Mouse (Mus musculus) embryonic facial prominence, embryonic 11.5 days (tissue): Measurements from ENCODE around the gene Pnliprp1. TPM values are rescaled to one million over a fixed set of nuclear protein-coding genes. Genes with fewer than 3 reads are reported as not detected.

Experiments used
- ATAC-seq: fragments of 200-750 bp; cut with Nextera tagmentation; replicated peaks from 2 replicates; pipeline ENCODE4 v1.8.0; 2017; ENCODE audit warnings: low read depth; ENCODE audit not compliant: insufficient number of reproducible peaks, low FRiP score, low TSS enrichment
- DNase-seq: peaks from one replicate; pipeline ENCODE4 v3.0.0-alpha.2; 2015; ENCODE audit warnings: low spot score
- H3K27ac ChIP-seq: fragments of 300-500 bp; sonication (generic); replicated peaks from 2 replicates; pipeline ENCODE4 v1.5.1; 2014; ENCODE audit warnings: mild to moderate bottlenecking, low read depth, low read length, control low read depth
- H3K27me3 ChIP-seq: fragments of 300-500 bp; sonication (generic); 2 replicates; pipeline ENCODE4 v1.6.1; 2014; ENCODE audit warnings: mild to moderate bottlenecking, low read length, moderate library complexity, mixed read lengths; ENCODE audit not compliant: control insufficient read depth, insufficient read depth
- H3K36me3 ChIP-seq: fragments of 300-500 bp; sonication (generic); replicated peaks from 2 replicates; pipeline ENCODE4 v1.6.1; 2014; ENCODE audit warnings: low read depth, mild to moderate bottlenecking, low read length, moderate library complexity, mixed read lengths; ENCODE audit not compliant: control insufficient read depth, insufficient read depth
- H3K4me1 ChIP-seq: fragments of 300-500 bp; sonication (generic); 2 replicates; pipeline ENCODE4 v1.6.1; 2014; ENCODE audit warnings: low read length, mixed read lengths; ENCODE audit not compliant: control insufficient read depth, insufficient read depth
- H3K4me2 ChIP-seq: fragments of 300-500 bp; sonication (generic); 2 replicates; pipeline ENCODE4 v1.6.1; 2014; ENCODE audit warnings: low read depth, mild to moderate bottlenecking, control low read depth, low read length, moderate library complexity
- H3K4me3 ChIP-seq: fragments of 300-500 bp; sonication (generic); 2 replicates; pipeline ENCODE4 v1.5.1; 2014; ENCODE audit warnings: low read depth, low read length, control low read depth
- H3K9ac ChIP-seq: fragments of 300-500 bp; sonication (generic); replicated peaks from 2 replicates; pipeline ENCODE4 v1.6.1; 2014; ENCODE audit warnings: mild to moderate bottlenecking, control low read depth, low read length
- H3K9me3 ChIP-seq: fragments of 300-500 bp; sonication (generic); replicated peaks from 2 replicates; pipeline ENCODE4 v1.6.1; 2016; ENCODE audit warnings: mild to moderate bottlenecking, low read length, inconsistent platforms, mixed read lengths; ENCODE audit not compliant: control insufficient read depth
- WGBS: fragments of 180-500 bp; shearing (Covaris S2); extraction: QIAGEN DNeasy Blood & Tissue Kit; methylation state at CpG from one replicate; pipeline ENCODE4 v1.1.7; 2014; 5-methylcytosine and 5-hydroxymethylcytosine counted together
- polyA plus RNA-seq: library from polyadenylated mRNA; unstranded; fragments of >200 nt; fragmentation: Nextera tagmentation; extraction: Ambion mirVana; gene quantifications from 2 replicates; pipeline ENCODE4 v1.2.1, GENCODE M21; 2014

Gene Pnliprp1
- polyA plus RNA-seq, 1 experiment from 2014 or later = not detected

- Histone ChIP-seq H3K4me3 (no peak overlapping the region), H3K27me3 (no peaks in the 10 kb centered on the region), H3K4me1 (no peaks in the 10 kb centered on the region), H3K36me3 (no peaks in the 10 kb centered on the region), H3K9me3 (no peaks in the 10 kb centered on the region), H3K4me2 (no peak overlapping the region), H3K9ac (no peak overlapping the region), H3K27ac (no peak overlapping the region)
- ATAC-seq (no peak), DNase-seq (no peak)
- WGBS = 56% methylated on average over 4 of the region's 4 CpGs
These were observed 52.9 kb downstream of the Pnliprp1 start for GRCm38 (mm10) chr19:58781566-58781965.

- DNase-seq (no peak), ATAC-seq (no peak)
- H3K4me3 ChIP-seq = no peak overlapping the region
- no peaks in the 10 kb centered on the region for H3K9me3 ChIP-seq
- no peak overlapping the region for H3K4me2 ChIP-seq
- H3K27ac ChIP-seq = no peak overlapping the region
- H3K4me1 ChIP-seq = no peaks in the 10 kb centered on the region
- no peak overlapping the region for H3K9ac ChIP-seq
- 45% methylated on average over 7 of the region's 7 CpGs for WGBS
- no peaks in the 10 kb centered on the region for H3K27me3 ChIP-seq
- H3K36me3 ChIP-seq = no peaks in the 10 kb centered on the region
These were observed 55.3 kb downstream of the Pnliprp1 start for GRCm38 (mm10) chr19:58783938-58784337.

GRCm38 (mm10) chr19:58789194-58789593 lies 60.5 kb downstream of the Pnliprp1 start:
- no peak for DNase-seq
- ATAC-seq = no peak
- Histone ChIP-seq H3K4me2 (no peak overlapping the region), H3K9ac (no peak overlapping the region), H3K36me3 (no peaks in the 10 kb centered on the region), H3K9me3 (no peaks in the 10 kb centered on the region), H3K27me3 (no peaks in the 10 kb centered on the region), H3K4me3 (no peak overlapping the region), H3K4me1 (no peaks in the 10 kb centered on the region), H3K27ac (no peak overlapping the region)
- WGBS = 74% methylated on average over 11 of the region's 11 CpGs

Other genes with a start within 250 kb of the Pnliprp1 start
- not detected in 2 replicates for gene Ccdc172, start 216.9 kb upstream of the Pnliprp1 start, polyA plus RNA-seq
- not detected in 2 replicates for gene Pnlip, start 76.4 kb upstream of the Pnliprp1 start, polyA plus RNA-seq
- not detected in 2 replicates for gene Pnliprp2, start 30.8 kb downstream of the Pnliprp1 start, polyA plus RNA-seq
- gene 1700019N19Rik, start 65.6 kb downstream of the Pnliprp1 start, polyA plus RNA-seq = not detected in 2 replicates
- 0.54 and 0.66 TPM in 2 replicates for gene Eno4, start 214.5 kb downstream of the Pnliprp1 start, polyA plus RNA-seq
- gene Hspa12a, start 214.8 kb downstream of the Pnliprp1 start, polyA plus RNA-seq = 5.1 and 5.8 TPM in 2 replicates